Mouse (Mus musculus) WW6 (cell line): Measurements from ENCODE around the gene Tspo2.

Source experiments
- DNase-seq: peaks from one replicate; pipeline ENCODE4 v3.0.0-alpha.2; 2013; ENCODE audit warnings: low read depth, low spot score

The Tspo2 gene

GRCm38 (mm10) chr17:48450666-48451352 is 513 bp downstream of the Tspo2 start:
- DNase-seq = no peak

DNA sequence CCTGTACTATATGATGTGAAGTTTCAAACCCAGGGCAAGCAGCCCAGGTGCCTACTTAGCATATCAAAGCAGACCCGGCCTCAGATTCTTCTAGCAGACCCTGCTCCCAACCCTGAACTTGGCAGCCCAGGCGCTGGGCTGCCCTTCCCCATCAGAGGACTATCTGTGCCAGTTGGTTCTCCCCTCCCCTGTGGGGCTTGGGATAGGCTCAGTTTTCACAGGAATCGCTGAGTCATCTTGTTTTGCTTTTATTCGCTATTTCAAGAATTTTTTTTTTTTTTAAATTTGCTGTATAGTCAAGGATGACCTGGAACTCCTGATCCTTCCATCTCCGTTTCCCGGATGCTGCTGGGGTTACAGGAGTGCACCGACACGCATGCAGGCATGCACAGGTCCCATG is 3.6 kb downstream of the Tspo2 start:
- DNase-seq = no peak

DNA sequence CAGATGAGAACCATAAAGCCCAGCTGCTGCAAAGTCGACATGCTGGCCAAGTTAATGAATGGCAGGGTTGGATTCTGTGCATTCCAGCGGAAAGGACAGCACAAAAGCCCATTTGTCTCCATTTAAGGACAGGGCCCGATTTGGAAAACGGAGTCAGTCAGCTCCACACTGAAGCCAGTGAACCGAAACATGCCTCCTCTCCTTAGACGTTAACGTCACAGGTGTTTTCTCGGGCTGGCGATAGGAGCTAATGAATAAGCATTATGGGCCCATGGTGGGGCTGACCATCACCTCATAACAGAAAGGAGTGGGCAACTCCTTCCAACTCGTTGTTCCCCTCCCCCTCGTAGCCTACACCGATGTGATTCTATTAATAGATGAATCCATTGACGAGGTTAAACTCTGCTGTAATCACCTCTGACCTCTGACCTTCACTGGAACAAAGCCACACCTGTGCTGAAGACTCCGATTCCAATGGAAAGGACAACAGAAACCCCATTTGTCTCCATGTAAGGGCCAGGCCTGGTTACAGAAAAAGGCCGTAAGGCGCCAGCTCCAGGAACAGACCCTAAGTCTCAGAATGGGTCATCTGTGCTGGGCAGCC is 7.7 kb downstream of the Tspo2 start:
- DNase-seq = no peak

GRCm38 (mm10) chr17:48442745-48443457 is 8.4 kb downstream of the Tspo2 start:
- no peak for DNase-seq

- no peak for DNase-seq
These were observed 13.9 kb downstream of the Tspo2 start for GRCm38 (mm10) chr17:48437421-48437911.

GRCm38 (mm10) chr17:48436487-48436886 is 14.8 kb downstream of the Tspo2 start:
- no peak for DNase-seq

DNA sequence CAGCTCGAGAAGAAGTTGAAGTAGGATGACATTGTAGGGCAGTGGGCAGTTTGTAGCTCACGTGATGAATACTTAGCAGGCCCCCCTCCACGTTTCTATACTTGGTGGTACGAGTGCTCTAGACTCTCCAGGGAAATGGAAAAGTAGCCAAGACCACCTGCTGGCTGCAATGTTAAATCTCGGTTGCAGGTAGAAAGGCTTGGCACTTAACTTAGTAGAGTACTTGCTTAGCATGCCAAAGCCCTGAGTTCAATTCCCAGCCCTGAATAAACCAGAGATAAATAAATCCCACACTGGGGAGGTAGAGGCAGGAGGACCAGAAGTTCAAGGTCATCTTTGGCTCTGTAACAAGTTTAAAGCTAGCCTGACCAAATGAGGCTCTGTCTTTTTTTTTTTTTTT is 16.8 kb downstream of the Tspo2 start:
- DNase-seq = no peak

GRCm38 (mm10) chr17:48433689-48434330 is 17.5 kb downstream of the Tspo2 start:
- DNase-seq = no peak

DNA sequence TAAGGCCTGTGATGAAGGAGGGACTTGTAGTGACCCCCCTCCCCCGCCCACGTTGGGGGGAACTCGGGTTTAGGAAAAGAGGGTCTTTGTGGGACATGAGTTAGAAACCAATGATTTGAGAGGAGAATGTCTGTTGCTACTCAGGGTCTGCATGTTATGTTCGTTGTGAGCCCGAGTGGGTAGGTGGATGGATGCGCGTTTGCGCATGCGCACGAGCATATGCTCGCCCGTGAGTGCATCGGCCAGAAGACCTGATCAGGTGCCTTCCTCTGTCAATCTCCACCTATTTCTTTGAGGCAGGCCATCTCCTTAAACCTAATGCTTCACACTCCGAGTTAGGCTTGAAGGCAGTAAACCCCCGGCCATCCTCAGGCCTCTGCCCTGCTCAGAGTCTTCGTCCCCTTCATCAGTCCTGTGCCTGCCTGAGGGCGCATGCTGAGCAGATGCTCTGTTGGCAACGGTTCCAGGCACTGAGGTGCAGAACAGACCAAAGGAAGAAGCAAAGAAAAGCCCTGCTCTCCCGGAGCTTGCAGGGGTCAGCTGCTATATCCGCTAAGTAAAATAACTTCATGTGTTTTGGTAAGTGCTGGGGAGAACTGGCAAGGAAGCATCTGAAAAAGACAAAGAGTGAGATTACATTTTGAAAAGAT is 18.2 kb downstream of the Tspo2 start:
- no peak for DNase-seq

GRCm38 (mm10) chr17:48432158-48432980 is 19.0 kb downstream of the Tspo2 start, which contains the start of gene Apobec2:
Gene Apobec2 (minus strand): TSS chr17:48432930.
- no peak for DNase-seq

GRCm38 (mm10) chr17:48431054-48431453 is 20.3 kb downstream of the Tspo2 start:
- DNase-seq = no peak

GRCm38 (mm10) chr17:48430394-48430793 is 20.9 kb downstream of the Tspo2 start:
- DNase-seq = no peak

GRCm38 (mm10) chr17:48427852-48428530 is 23.3 kb downstream of the Tspo2 start:
- DNase-seq = no peak

- DNase-seq = no peak
These were observed 24.2 kb downstream of the Tspo2 start for GRCm38 (mm10) chr17:48426991-48427750.

DNA sequence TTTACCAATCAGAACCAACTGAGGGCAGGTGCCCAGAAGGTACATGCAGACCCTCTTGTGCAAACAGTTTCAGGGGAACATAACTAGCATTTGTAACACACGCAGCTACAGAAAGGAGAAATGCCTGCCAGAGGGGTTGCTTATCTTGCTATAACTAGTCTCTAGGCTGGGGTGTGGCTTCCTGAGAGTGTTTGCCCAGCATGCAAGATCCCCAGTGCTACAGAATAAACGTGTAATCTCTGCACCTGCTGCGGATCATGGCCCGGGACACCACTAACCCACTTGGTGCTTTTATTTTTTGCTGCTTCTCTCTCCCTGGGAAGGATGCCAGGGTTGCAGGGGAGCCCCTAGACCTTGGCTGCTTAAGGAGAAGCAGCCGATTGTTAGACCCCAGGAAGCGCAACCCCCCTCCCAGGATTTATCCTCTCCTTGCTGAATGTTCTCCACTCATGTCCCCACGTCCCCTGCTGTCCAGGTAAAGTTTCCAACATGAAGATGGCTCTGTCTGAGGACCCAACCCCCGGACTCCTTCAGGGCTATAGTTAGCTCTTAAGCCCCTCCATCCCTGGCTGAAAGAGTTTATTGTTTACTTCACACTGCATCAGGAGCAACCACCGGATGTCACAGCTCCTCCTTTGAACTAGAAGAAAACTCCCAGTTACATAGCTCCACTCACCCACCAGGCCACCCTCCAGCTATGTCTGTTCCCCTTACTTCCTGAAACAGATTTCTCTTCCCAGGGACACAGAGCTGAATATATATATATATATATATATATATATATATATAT is 25.3 kb downstream of the Tspo2 start:
- DNase-seq = no peak

- no peak for DNase-seq
These were observed 27.1 kb downstream of the Tspo2 start for GRCm38 (mm10) chr17:48424237-48424636.

GRCm38 (mm10) chr17:48419571-48419970 is 31.8 kb downstream of the Tspo2 start:
- no peak for DNase-seq

DNA sequence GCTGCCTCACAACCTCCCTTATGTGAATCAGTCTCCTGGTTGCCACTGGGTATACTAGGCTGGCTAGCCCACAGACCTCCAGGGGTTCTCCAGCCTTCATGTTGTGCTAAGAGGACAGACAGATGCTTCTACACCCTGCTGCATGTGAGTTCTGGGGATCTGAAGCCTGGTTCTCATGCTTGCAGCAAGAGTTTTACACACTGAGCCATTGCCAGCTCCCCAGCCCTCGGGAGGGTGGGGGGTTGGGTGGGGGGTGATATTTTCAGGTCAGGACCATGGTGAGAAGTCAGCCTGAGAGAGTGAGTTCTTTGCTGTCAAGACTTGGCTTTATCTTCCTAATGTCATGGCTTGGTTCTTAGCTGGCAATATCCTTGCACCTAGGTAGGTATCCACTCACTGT is 32.5 kb downstream of the Tspo2 start:
- DNase-seq = no peak

DNA sequence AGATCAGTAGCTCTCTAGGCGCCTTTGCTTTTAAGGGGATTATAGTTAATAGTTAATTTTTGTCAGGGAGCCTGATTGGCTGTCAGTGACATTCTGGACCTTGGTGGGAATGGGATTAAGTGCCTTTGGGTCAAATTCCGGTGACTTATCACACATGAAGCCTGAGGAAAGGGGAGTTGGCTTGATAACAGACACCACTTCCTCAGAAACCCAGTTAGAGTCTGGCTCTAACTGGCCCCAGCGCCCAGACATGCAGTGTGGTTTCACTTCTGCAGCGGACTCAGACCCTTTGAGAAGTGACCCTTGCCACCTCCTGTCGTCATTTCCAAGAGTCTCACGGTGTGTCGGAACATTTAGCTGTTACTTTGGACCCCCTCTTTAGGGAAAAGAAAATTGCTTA is 33.1 kb downstream of the Tspo2 start:
- DNase-seq = no peak
